Mouse (Mus musculus) ZHBTc4 (cell line): ENCODE measurements around the gene Lmntd1.

Source experiments
- DNase-seq: peaks from one replicate; pipeline ENCODE4 v3.0.0-alpha.2; 2011; ENCODE audit warnings: low read depth, low spot score

Gene Lmntd1

DNA sequence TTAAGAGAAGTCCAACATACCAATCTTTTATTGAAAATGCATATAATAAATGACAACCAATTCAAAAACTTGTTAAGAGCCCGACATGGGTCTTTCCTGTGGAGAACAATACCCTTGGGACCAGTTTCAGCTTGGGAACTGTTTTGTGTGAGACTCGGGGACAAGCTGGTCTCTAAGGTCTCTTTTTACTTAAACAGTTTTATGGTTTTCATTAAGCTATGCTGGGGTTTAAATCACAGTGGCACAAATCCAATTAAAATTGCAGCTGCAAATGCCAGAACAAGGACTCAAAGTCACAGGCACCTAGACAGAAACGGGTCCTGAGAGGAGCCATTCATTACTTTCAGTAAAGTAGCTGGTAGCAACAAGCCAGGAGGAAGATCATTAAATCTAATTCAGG, 8.9 kb downstream of the Lmntd1 start:
- no peak for DNase-seq

DNA sequence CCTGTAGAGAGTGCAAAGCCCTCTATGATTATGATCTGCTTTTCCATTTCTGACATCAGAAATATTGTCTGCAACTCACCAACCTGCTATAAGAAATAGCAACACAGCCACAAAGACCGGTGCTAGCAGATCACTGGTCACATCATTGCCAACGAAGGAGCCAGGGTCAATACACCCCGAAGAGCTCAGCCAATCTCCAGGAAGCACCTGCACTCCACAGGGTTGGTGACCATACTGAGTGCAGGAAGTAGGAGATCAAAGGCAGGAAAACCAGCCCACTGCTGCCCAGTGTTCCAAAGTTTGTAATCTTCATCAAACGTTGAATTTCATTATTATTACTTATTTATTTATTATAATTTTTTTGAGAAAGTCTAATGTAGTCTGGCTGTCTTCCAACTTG, 9.5 kb downstream of the Lmntd1 start:
- DNase-seq = no peak

DNA sequence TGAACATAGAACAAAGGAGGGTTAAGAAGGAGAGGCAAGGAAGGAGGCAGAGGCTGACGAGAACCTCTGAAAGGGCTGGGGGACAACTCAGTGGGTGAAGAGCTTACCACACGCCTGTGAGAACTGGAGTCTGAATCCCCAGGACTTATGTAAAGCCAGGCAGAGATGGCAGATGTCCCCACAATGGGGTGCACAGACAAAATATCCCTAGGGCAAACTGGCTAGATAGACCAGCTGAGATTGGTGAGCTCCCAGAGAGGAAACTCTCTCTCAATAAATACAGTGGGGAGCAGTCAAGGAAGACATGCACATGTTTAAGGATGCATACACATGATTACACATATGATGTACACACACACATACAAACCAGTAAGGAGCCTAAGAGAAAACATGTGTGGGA, 10.0 kb downstream of the Lmntd1 start:
- DNase-seq = no peak

DNA sequence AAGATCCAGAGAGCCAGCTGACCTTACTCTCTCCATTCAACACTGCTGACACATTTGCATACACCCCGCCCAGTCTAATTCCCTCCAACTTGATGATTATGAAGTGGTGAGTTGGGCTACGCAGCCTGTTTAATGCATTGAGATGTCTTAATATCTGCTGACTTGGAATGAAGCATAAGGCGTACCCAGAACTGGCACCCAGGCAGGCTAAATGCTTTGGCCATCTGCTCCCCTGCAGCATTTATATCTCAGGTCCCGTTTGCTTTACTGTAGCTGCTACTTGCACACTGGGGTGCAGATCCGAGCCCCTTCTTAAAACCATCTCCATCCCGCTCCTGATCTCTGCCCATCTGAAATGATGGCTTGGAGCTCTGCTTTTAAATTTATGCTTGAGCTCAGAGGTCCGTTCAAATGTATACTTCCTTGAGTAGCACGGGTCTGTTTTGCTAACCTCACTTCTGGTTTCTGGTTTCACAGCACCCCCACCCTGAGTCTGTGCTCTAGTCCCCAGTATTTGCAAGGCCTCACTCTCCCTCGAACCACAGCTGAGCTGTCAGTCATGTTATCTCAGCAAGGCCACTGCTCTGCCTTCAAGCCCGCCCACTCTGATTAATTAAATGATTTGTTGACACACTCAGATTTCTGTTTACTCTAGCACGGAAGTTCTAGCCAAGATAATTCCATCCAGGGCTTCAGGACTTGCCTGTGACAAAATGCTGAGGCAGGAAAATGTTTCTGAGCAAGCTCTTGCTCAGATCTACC, 15.1 kb downstream of the Lmntd1 start:
- DNase-seq = no peak

DNA sequence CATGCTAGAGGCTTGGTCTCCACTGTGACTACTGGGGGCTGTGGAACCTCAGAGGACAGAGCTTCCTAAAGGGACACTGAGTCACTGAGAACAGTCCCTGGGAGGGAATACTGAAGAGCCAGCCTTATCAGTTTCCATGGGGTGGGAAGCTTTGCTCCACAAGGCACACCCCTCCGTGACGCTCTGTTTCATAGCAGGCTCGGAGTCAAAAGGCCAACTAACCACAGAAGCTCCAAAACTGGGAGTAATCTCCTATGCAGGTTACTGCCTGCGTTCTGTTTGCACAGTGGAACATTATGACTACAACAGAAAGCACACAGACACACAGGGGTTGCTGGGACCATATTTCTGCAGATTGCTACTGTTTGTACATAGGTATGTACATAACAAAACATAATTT, 18.2 kb downstream of the Lmntd1 start:
- no peak for DNase-seq

DNA sequence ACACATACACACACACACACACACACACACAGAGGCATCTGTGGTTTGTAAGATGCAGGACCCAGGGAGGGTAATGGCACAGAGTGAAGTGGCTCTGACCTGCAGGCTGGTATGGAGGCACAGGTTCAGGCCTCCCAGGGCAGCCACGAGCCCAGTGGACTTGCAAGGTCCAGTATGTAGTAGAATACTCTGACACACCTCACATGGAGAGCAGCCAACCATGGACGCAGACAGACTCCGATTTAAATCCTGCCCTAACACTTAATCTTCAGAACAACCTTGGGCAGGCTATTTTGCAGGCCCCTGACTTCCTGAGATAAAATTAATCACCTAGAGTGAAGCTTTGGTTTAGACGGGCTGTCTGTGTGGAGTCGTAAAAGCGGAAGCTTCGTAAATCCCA, 20.1 kb downstream of the Lmntd1 start:
- no peak for DNase-seq

DNA sequence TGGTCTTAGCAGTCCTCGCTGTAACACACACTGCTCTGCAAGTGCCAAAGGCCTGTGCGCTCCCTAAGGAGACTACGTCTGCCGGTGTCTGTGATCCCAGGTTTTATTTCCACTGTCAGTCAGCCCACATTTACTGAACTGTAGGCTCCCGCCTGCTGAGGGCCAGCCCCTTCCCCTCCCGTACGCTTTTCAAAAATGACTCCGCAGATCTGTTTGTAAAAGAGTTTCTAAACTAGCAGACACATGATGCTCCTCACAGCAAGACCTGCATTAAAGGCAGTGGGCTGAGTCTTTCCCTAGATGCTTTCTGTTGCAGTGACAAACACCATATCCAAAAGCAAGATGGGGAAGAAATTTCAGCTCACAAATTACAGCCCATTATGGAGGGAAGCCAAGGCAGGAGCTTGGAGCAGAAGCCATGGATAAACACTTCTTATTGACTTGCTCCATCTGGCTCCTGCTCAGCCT, 21.6 kb downstream of the Lmntd1 start:
- DNase-seq = no peak

DNA sequence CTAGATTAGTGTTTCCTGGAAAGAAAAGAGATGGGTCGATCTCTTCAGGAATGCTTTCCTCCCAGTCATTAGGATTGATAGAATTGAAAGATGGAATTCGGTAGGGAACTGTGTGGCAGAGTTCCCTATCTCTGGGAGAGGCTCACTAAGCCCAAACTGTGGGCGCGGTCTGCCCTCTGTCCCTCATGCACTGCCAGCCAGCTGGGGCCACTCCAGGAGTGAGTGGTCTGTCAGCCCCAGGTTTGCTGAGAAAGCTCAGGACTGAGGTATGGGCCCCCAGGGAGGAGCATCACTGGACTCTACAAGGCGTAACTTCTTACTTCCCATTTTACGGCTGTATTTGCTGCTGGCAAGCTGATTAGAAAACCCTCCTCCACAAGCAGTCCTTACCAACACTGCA, 22.1 kb downstream of the Lmntd1 start:
- DNase-seq = no peak

DNA sequence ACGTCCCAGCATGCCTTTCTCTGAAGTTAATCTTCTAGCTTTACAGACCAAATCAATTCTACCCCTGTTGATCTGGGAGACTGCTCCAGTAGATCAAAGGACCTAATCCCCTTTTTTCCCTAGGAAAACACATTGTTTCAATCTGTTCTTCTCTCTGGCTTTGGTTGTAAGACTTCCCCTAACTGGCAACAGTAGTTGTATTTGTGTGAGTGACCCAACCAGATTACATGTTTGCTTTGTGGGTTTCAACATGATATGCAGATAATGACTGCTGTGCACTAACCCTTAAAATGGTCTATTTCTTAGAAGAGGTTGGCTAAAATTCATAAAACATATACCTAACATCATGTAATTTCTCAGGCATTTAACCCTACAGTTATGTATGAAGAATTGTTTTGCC, 22.5 kb downstream of the Lmntd1 start:
- DNase-seq = no peak

DNA sequence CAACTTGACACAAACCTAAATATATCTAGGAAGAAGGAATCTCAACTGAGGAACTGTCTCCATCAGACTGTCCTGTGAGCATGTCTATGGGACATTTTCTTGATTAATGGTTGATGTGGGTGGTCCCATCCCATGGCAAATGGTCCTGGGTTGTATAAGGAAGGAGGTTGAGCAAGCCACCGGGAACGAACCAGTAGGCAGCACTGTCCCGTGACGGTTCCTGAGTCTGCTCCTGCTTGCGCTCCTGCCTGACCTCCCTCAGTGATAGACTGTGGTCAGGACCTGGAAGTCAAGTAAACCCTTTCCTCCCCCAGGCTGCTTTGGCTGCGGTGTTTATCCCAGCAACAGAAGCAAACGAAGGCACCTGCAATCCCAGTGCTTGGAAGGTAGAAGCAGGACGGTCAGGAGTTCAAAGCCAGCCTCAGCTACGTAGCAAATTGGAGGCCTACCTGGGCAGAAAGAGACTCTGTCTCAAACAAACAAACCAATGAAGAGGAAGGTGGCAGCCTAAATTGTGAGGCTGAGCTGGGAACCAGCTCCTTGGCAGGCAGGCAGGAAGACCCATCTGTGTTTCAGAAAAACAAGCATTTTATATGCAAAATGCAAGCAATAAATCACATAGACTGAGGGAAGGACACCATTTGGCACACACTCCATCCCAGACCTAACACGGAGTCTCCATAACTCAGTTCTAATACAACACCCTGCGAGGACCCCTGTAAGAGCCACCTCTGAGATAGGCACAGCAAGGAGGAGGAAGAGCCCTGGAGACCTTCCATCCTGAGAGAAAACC, 23.4 kb downstream of the Lmntd1 start:
- no peak for DNase-seq

DNA sequence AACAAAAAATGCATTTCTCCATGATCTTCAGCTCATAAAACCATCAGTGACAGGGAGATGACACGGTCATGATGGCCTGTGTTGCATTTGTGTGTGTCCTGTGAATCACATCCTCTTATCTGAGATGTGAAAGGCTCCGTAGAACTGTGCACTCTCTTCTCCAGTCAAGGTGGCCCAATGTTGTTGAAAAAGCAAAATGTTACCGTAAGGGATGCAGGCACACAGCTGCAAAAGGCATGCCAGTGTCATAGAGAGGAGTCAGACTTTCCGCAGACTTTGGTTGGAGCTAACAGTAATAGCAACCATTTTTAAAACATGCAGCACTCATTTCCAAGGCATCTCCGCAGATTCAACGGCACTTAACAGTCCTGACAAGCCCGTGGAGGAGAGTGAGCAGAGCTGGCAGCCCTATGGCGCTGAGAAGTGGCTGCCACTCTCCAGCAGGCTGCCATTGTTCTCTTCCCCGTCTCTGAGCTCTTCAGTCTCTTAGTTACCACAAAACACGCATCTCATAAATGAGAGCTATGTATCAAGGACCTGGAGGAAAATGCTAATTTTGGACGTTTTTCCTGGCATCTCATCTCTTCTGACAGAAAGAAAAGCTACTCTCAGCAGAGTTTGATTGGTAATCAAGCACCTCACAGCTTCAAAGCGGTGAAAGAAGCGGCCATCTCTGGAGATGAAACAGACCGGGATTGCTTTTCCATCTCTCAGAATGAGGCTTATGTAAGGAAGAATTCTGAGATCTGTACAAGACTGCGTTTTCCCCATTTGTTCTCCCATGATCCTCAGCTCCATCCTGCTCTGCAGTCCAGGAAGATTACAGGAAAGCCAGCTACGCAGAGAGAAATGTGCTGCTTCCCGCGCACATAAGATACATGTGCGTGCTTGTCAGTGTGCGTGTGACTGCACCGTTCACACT, 28.8 kb downstream of the Lmntd1 start:
- DNase-seq = no peak

DNA sequence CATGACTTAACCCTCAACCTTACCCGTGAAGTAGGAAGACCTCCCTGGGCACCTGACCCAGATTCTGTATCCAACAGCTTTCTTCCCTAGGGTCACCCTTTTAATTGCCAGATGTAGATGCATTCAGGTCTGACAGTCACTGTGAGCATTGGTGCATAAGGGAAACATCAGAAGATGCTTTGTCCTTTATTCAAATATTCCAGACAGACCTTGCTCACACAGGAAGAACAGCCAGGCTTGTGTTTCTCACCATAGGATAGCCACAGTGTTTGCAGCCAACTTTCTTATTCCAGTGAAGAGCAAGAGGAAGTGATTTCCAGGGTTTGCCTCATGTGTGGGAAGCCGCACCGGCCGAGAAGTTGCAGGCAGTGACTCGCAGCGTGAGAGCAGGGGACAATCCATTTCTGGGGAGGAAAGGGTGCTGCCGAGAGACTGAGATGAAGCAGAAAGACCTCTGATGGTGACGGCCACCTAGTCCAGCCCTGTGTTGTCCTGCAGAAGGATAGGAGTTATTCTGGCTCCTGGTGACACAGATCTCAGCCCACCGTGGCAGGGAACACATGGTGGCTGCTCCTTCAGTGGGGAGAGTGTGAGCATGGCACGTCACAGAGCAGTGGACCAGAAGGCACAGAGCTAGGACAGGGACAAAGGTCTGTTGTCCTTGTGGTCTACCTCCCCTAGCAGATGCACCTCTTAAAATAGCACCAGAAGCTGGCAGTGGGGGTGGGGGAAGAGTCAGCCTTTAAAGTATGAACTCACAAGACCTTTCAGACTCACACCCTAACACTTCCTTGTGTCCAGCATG, 32.6 kb downstream of the Lmntd1 start:
- DNase-seq = no peak

DNA sequence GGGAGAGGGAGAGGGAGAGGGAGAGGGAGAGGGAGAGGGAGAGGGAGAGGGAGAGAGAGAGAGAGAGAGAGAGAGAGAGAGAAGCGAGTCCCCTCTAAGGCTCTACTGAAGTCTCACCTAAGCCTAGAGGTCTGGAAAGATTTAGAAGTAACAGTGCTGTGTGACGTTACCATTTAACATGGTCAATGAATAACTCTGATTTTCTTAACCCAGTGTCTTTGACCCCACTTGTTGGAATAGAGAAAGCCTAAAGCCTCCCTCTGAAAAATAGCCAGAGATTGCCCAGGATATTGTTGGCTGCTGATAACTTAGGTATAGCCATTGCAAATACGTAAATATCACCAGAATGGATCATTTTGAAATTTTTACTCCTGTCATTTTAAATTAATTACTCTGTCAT, 34.4 kb downstream of the Lmntd1 start:
- no peak for DNase-seq

DNA sequence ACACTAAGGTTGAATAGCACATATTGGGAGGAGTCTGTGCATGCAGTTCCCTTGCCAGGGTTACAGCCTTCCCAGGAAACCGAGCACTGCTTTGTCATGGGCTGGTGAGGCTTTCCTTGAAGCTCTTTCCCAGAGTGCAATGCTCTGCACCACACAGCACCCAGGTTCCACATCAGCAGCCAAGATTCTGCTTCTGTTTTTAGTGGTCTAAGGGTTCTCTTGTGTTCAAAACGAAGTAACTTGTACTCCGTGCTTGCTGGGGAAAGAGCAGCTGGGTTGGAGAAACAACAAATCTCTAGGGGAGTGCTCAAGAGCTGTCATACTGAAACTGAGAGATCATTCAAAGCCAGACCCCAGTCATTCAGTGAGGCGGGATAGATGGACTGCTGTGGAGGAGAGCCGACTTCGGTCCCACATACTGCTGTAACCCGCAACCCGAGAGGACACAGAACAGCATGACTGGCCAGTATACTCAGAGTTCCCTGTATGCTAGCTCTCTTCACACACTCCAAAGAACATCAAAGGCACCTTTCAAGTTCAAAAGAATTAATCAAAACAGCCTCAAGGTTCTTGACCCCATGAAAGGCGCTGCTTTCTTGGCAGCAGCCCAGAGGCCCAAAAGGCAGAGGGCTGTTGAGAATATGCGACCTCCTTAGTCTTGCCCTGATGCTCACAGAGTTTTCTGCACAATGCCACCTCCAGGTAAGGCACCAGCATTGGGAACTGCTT, 35.5 kb downstream of the Lmntd1 start:
- DNase-seq = no peak

DNA sequence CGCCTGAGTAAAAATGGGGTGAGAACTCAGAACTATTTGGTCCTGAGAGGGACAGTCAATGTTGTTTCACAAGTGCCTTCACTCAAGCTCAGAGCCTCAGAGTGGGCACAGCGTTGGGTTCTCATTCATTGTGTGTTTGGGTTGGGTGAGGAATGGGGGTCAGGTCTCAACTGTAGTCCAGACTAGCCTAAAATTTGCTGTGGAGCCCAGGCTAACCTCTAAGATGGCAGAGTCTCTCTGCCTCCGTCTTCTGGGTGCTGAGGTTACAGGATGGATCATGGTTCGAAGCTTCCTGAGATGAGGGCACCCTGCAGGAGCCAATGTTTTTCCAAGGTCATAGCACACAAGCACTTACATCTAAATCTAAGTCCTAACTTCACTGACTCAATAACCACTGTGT, 37.4 kb downstream of the Lmntd1 start:
- DNase-seq = no peak

DNA sequence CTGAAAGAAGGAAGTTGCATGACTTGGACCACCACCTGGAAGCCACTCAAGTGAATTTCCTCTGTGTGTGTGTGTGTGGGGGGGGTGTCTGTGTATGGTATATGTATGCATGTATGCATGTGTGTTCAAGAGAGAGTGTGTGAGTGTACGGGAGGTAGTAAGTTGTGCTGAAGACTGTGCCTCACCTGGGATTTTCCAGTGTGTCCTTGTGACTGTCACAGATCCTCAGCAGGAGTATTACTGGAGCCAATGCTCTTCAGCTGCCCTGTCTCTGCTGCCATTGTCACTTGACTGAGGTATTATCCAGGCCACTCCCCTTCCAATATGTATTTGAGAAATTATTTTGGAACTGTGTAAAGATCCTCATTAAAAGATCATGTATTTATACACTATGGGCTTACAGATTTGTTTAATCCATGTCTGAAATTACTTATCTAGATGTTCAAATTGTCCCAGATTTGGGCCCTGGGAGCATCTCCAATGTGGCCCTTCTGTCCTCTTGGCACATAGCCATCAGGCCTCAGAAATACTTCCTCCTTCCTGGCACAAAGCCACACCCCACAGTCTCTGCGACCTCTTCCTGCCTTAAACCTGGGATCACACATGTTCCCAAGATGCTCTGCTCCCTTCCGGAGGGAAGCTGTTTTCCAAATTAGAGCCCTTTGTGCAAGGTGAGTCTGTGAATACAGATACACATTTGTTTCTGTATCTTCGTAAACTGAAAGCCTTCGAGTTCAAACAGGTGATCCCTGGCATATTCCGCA, 40.7 kb downstream of the Lmntd1 start:
- no peak for DNase-seq

DNA sequence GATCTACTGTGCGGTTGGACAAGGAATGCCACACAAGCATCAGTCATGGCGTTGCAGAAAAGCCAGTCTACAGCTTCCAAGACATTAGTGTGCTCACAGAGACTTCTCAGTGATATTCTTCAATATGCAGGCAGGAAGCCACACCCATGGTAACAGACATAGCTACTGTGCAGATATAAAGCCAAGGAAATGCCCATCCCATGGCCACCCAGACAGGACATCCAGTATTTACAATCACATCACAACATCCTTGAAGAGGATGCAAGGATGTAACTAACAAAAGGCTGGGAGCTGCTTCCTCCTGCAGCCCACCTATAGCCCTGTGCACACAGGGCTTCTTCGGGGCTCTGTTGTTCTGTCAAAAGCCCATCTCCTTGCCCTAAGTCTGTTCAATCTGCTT, 45.4 kb downstream of the Lmntd1 start:
- no peak for DNase-seq

DNA sequence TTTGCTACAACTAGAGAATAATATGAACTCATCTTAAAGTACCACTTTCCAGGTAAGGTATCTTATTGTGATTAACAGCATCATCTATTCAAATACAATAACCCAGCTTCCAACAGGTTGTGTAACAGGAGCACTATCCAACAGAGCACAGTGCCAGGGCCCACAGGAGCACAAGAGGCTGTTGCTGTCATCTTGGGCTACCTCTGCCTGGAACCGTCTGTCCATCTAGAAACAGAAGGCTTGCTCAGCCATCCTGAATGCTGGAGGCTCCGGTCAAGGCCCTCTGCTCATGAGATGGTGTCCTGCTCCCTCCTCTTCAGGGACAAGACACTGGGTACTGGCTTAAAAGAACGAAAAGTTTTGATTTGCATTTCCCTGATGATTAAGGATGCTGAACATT, 46.3 kb downstream of the Lmntd1 start:
- DNase-seq = no peak

DNA sequence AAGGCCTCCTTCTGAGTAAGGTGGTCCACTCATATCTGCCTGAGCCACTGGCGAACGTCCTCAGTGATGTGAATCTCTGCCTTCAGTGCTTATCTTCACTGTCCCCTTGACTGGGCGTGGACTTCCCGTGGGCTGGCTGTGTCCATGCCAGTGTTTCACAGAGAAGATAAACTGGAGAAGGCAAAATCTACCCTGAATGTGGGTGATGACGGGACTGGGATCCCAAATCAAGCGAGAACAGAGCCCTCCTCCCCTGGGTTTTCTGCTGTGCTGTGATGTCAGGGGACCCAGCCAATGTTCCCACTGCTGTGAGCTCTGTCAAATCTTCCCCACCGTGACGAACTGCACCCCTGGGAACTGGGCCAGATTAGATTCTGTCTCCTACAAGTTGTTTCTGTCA, 46.8 kb downstream of the Lmntd1 start:
- no peak for DNase-seq

DNA sequence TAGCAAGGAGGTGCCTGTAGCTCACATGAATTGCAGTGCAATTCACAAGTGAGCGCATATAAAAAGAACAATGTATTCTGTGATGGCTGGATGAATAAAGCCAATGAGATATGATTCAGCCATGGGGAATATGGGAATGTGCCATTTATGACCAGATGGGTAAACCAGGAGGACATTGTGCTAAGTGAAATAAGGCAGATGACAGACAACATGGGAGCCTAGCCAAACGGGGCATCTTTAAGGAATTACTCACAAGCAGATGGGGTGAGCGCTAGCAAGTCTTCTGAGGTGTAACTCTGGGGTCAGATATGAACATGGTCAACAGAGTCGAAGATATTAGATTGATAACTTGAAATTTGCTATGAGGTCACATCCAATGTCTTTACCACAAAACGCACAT, 48.5 kb downstream of the Lmntd1 start:
- no peak for DNase-seq
